Mouse (Mus musculus) megakaryocyte-erythroid progenitor cell, adult 5-6 weeks (primary cell): ENCODE measurements around the gene Slc35e3. TPM values are rescaled to one million over a fixed set of nuclear protein-coding genes. Genes with fewer than 3 reads are reported as not detected.
A peak's percentile ranks its signal among the peaks of the same experiment; 100 is the strongest.
"Not testable (repeated sequence)": the region's sequence is repeated elsewhere in the genome, so short reads cannot be mapped to it uniquely, and the experiment has no call there.

ENCODE experiments used
- ATAC-seq: replicated peaks from 2 replicates; pipeline ENCODE4 v1.8.0; 2016; ENCODE audit warnings: mild to moderate bottlenecking, inconsistent platforms; ENCODE audit not compliant: severe bottlenecking, poor library complexity, low FRiP score, low TSS enrichment
- total RNA-seq, 2 experiments: library from RNA; stranded (forward) in 1 of 2; stranded (reverse) in 1 of 2; fragments of 200-1000, 215-1000 nt in 1 of 2; fragments of >200 nt in 1 of 2; fragmentation: Nextera tagmentation in 1 of 2; gene quantifications; 2 replicates each; pipeline ENCODE4 v1.2.3; 2014 to 2017

Gene Slc35e3
- total RNA-seq, 2 experiments from 2014 or later: 5.2 to 7.2 TPM

DNA sequence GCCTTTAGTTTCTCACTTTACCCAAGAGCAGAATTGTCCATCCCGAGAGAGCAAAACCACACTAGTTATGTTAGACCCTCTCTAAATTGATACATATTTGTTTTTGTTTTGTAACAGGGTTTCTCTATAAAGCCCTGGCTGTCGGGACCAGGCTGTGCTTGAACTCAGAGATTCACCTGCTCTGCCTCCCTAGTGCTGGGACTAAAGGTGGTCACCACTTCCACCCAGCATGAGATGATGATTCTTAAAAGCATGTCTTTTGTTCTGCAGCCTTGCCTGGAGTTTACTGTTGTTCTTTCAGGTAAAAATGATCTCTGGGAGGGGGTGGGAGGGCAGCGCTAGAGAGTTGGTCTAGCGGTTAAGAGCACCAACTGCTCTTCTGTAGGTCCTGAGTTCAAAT, 19.8 kb downstream of the Slc35e3 start:
- ATAC-seq: no peak

DNA sequence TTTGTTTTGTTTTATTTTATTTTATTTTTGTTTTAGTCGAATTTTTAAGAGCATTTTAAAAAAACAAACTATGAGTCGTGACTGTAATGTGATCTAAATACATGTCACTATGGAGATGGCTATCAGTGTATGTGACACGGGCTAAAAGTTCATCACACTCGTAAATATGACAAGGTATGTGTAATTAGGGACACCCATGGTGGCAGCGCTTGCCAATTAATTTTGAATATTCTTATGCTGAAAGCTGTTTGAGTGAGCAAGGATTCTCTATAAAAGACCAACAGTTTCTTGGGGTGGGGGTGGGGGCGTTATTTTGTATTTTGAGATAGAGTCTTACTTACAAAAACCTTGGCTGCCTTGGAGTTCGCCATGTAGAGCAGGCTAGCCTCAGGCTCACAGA, 20.5 kb downstream of the Slc35e3 start:
- ATAC-seq: no peak

DNA sequence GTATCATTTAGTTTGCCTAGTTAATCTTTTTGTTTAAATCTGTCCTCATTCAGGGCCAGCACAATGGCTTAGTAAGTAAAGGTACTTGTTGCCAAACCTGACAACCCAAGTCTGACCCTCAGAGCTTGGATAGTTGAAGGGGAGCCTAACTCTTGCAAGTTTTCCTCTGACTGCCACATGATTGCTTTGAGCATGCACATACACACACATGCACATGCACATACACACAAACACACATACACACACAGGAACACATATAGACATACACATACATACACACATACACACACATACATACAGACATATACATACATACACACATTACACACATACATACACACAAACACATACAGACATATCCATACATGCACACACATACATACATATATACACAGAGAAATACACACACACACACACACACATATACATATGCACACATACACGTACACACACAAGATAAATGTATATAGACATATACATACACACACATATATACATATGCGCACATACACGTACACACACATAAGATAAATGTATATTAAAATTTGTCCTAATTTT, 21.3 kb downstream of the Slc35e3 start:
- no peak for ATAC-seq

DNA sequence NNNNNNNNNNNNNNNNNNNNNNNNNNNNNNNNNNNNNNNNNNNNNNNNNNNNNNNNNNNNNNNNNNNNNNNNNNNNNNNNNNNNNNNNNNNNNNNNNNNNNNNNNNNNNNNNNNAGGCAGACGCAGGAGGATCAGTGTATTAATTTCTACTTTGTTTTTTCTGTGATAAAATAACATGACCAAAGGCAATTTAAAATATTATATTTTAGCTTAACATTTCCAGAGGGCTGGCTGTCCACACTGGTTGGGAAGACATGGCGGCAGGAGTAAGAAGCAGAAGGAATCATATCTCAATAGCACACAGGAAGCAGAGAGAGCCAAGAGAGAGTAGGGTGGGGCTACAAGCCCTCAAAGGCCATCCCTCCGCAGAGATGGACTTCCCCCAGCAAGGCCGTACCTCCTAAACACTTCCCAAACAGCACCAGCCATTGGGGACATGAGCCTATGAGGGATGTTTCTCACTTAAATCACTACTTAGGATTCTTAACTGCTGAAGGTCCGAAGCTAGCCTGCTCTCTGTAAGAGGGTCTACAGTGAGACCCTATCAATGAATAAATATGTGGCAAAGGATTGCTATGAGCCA, 21.9 kb downstream of the Slc35e3 start:
- ATAC-seq: no peak

DNA sequence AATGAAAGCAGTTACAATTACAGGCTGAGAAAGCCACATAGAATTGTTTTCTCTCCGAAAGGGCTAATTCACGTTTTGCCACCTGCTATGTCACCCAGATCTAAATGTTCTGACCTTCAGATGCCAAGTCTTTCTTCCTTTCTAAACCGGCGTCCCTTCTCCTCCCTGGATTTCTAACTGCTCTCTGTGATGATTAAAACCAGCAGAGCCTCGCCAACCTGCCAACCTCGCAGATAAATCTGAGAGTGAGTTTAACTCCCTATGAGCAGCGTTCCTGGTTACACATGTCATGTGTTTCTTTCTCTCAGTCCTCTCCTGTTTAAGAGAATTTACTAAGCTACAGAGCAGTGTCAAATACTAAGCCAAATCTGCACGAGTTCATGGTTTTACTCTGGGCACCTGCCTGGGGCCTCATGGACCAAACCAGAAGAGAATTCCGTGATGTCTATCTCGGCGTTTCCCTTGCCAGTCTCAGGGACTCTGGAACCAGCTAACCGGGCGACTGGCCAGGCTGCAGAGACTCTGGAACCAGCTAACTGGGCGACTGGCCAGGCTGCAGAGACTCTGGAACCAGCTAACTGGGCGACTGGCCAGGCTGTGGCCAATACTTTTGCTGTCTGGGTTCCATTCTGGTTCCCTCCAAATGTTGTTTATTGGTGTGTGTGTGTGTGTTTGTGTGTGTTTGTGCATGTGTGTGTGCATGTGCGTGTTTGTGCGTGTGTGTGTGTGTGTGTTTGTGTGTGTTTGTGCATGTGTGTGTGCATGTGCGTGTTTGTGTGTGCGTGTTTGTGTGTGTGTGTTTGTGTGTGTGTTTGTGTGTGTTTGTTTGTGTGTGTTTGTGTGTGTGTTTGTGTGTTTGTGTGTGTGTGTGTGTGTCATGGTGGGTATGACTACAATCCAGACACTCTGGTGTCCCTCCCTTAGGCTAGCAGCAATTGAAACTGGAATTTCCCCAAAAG, 27.7 kb downstream of the Slc35e3 start:
- ATAC-seq: 0 out of 2 replicates have a peak, but pooled peaks have one; percentile 31

DNA sequence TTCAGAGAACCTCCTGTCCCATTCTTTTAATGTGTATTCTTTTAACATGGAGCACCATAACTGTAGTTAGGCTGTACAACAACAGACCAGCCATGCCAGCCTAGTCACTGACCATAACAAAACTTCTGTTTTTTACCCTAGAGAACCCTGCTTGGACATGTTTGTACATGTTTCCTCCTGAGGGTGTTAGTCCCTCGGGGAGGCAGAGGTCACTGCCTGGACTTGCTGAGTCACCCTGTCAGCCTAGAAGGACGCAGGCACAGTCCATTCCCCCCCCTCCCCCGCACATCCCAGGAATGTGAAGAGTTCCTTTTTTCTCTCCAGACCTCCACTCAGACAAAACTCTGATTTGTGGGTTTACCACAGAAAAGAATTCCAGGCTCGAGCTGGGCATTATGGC, 28.6 kb downstream of the Slc35e3 start:
- ATAC-seq: no peak

DNA sequence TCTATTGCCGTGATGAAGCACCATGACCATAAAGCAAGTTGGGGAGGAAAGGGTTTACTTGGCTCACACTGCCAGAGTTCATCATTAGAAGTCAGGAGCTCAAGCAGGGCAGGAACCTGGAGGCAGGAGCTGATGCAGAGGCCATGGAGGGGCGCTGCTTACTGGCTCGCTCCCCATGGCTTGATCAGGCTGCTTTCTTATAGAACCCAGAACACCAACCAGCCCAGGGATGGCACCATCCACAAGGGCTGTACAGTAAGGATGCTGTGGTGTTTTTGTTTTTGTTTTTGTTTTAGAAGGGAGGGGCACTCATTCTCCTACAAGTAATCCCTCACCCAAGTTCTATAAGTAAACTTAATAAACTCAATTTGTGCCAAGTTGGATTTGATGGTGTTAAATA, 29.5 kb downstream of the Slc35e3 start:
- ATAC-seq: no peak

DNA sequence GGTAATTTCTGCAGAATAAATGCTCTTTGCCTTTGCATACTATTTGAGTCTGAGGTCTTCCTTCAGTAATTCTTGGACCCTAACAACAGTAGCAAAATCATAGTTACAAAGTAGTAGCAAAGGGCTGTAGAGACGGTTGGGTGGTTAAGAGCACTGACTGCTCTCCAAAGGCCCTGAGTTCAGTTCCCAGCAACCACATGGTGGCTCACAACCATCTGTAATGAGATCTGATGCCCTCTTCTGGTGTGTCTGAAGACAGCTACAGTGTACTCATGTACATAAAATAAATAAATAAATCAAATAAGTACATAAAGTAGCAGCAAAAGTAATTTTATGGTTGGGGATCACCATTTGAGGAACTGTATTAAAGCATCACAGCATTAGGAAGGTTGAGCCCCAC, 30.5 kb downstream of the Slc35e3 start:
- not testable (repeated sequence) for ATAC-seq

GRCm38 (mm10) chr10:117714928-117715500, 31.2 kb downstream of the Slc35e3 start:
- no peak for ATAC-seq

DNA sequence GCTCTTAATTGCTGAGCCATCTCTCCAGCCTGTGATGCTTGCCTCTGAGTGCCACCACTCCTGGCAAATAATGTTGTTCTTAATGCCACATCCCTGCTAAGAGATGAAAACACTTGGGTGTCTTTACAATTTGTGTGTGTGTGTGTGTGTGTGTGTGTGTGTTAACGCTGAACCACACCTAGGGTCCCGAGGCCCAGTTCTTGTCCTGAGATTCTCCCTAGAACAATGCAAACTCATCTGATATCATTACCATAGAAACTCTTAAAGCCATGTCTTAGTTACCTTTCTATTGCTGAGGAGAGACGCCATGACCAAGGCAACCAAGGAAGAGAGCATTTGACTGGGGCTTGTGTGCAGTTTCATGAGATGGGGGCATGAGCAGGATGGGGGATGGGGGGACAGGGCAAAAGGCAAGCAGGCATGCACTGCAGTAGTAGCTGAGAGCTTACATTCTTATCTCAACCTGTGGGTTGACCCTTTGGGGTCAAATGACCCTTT, 32.1 kb downstream of the Slc35e3 start:
- no peak for ATAC-seq

DNA sequence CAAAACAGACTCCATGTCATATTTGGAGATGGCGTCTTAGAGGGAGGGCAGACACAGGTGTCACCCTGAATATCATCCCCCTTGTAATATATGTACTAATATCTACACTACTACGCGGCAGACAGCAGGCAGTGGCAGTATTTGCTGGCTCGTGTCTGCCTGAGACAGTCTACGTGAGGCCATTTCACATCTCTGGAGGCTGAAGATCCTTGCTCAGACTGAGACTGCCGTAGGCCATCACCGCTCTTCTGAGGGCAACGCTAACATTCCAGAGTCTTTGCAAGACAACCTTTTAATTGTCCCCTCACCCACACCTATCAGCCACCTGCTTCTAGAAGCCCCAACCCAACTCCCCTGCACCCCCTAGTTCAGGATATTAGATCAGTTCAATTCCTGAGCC, 32.7 kb downstream of the Slc35e3 start:
- ATAC-seq: no peak

DNA sequence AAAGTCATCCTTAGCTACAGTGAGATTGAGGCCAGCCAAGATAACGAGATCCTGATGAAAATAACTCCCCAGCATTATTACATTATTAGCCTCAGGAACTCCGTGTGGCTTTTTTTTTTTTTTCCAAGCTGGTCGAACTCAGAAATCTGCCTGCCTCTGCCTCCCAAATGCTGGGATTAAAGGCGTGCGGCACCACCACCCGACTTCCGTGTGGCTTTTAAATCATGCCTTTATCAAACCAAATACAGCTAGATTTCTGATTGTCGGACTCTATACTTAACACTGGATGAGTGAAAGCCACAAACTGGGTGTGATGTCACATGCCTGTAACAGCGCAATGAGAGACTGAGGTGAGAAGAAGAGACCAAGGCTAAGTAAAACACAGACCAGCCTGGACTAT, 33.3 kb downstream of the Slc35e3 start:
- no peak for ATAC-seq

DNA sequence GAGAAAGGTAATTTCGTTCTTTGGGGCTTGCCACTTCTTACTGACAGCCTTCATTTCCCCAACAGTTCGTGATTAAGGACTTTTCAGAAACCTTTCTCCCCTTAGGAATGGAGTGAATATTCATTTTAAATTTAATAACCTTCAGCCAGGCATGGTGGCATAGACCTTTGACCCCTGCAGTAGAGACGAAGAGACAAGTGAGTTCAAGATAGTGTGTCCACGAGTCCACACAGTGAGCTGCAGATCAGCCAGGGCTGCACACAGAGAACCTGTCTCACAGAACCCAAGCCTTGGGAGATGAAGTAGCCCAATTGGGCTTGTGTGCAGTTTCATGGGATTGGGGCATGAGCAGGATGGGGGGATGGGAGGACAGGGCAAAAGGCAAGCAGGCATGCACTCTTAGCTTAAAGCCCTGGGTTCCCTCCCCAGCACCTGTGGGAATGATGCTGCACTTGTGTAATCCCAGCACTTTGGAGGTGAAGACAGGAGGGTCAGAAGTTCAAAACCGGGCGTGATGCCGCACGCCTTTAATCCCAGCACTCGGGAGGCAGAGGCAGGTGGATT, 33.9 kb downstream of the Slc35e3 start:
- ATAC-seq: no peak

- ATAC-seq: no peak
Observed at GRCm38 (mm10) chr10:117711408-117711807, 34.8 kb downstream of the Slc35e3 start.

DNA sequence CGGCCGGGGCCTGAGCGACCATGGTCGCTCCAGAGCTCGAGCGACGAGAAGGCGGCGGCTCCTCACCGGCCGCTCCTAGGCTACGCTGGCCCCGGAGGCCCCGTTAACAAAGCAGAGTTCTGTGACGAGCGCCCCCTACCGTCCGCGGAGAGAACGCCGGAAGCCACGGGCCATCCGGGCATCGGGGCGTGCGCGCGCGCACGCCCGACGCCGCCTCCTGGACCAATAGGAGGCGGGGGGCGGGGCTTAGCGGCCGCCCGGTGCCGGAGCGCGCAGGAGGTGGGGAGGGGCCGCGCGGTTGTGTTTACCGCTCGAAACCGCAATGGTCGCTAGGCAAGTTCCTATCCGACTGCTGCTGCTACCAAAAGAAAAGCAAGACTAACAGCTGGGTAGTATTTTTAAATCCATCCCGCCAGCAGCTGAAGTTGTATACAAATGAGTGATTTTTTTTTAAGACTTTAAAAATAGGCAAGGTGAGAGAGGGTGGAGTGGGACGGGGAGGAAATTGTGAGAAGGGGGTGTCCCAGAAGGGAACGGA, 35.5 kb downstream of the Slc35e3 start, which contains the start of gene Mdm2:
TSS of gene Mdm2 (minus strand) at position 155 of the 538 bp plus-strand sequence.
- peak; percentile 85 for ATAC-seq

GRCm38 (mm10) chr10:117709930-117710603, 36.1 kb downstream of the Slc35e3 start:
- peak; percentile 32 for ATAC-seq

DNA sequence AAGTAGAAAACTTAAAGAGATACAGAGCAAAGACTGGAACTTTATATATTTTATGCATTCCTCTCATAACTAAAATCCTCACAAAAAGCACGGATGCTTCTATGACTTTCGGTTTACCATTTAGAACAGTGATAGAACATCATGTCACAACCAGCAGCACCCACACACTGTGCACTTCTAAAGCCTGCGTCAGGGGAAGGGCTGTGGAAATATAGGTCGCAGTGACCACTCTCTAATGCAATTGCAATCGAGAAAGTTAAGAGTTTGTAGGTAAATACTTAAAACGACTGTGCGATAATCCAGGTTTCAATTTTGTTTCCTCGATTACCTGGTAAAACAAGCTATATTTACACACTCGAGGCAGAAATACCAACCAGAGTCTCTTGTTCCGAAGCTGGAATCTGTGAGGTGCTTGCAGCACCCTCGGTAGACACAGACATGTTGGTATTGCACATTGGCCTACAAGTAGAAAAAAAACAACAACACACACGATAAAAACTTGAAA, 36.8 kb downstream of the Slc35e3 start:
- ATAC-seq: no peak

- peak; percentile 43 for ATAC-seq
Observed at GRCm38 (mm10) chr10:117708856-117709255, 37.3 kb downstream of the Slc35e3 start.

DNA sequence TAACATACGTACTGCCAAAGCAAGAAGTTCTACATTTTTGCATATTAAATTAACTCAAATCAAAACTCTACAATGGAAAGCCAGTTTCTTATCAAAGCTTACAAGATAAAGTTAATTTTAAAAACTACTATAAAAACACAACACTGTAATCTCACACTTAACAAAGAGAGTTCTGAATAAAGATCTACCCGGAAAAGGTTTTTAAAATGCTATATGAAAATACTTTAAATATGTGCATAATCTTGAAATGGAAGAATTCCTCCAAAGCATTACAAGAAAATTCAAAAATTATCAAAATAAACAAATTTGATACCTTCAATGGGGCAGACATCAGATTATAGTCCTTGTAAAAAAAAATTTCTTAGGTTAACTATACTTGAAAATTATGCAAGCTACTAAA, 37.8 kb downstream of the Slc35e3 start:
- ATAC-seq: no peak
